Mouse (Mus musculus) limb, embryonic 10.5 days (tissue): ENCODE results near the gene Eid3. TPM values are rescaled to one million over a fixed set of nuclear protein-coding genes. Genes with fewer than 3 reads are reported as not detected.
A peak's percentile ranks its signal among the peaks of the same experiment; 100 is the strongest.

Experiments used
- DNase-seq: peaks from one replicate; pipeline ENCODE4 v3.0.0-alpha.2; 2017; ENCODE audit warnings: low spot score
- H3K27ac ChIP-seq: fragments of 300-500 bp; sonication (generic); 2 replicates; pipeline ENCODE4 v1.5.1; 2016; ENCODE audit warnings: mild to moderate bottlenecking
- H3K27me3 ChIP-seq: fragments of 300-500 bp; sonication (generic); 2 replicates; pipeline ENCODE4 v1.6.1; 2016; ENCODE audit warnings: low read depth, mild to moderate bottlenecking; ENCODE audit not compliant: poor library complexity, severe bottlenecking
- H3K36me3 ChIP-seq: fragments of 300-500 bp; sonication (generic); 2 replicates; pipeline ENCODE4 v1.6.1; 2016; ENCODE audit warnings: mild to moderate bottlenecking, moderate library complexity
- H3K4me1 ChIP-seq: fragments of 300-500 bp; sonication (generic); 2 replicates; pipeline ENCODE4 v1.6.1; 2016
- H3K4me3 ChIP-seq: fragments of 300-500 bp; sonication (generic); 2 replicates; pipeline ENCODE4 v1.5.1; 2016; ENCODE audit warnings: mild to moderate bottlenecking, moderate library complexity
- H3K9me3 ChIP-seq: fragments of 300-500 bp; sonication (generic); replicated peaks from 2 replicates; pipeline ENCODE4 v1.6.1; 2016; ENCODE audit warnings: mild to moderate bottlenecking
- WGBS: fragments of 180-500 bp; shearing (Covaris S2); methylation state at CpG from one replicate; pipeline ENCODE4 v1.1.7; 2016; 5-methylcytosine and 5-hydroxymethylcytosine counted together
- polyA plus RNA-seq: library from polyadenylated mRNA; unstranded; fragments of >200 nt; fragmentation: Nextera tagmentation; extraction: Ambion mirVana; gene quantifications from 2 replicates; pipeline ENCODE4 v1.2.1, GENCODE M21; 2016

Gene Eid3
- 0.56 and 0.63 TPM in 2 replicates for polyA plus RNA-seq

- Histone ChIP-seq H3K9me3 (no peaks in the 10 kb centered on the region), H3K27me3 (no peaks in the 10 kb centered on the region), H3K27ac (no peak within 1 kb of the TSS), H3K4me3 (no peak within 1 kb of the TSS), H3K36me3 (peaks cover 95% of the 10 kb centered on the region), H3K4me1 (peaks cover 18% of the 10 kb centered on the region)
- WGBS: 72% methylated on average over 9 of the region's 9 CpGs
- no peak for DNase-seq
Observed at GRCm38 (mm10) chr10:82866356-82866755, at the start of gene Eid3. Gene Eid3, plus strand, starts transcription at chr10:82866626.

- Histone ChIP-seq H3K9me3 (no peaks in the 10 kb centered on the region), H3K4me3 (no peak overlapping the region), H3K4me1 (peaks cover 13% of the 10 kb centered on the region), H3K36me3 (no peaks in the 10 kb centered on the region), H3K27ac (no peak overlapping the region), H3K27me3 (no peaks in the 10 kb centered on the region)
- no peak for DNase-seq
- WGBS: 96% methylated on average over 3 of the region's 3 CpGs
Observed at GRCm38 (mm10) chr10:82817514-82817913, 48.9 kb upstream of the Eid3 start.

GRCm38 (mm10) chr10:82817936-82818335 lies 48.5 kb upstream of the Eid3 start:
- peaks cover 15% of the 10 kb centered on the region for H3K4me1 ChIP-seq

GRCm38 (mm10) chr10:82818661-82819060 lies 47.8 kb upstream of the Eid3 start:
- 84% methylated on average over 6 of the region's 6 CpGs for WGBS
- Histone ChIP-seq H3K27ac (no peak overlapping the region), H3K4me3 (no peak overlapping the region), H3K27me3 (no peaks in the 10 kb centered on the region), H3K9me3 (no peaks in the 10 kb centered on the region), H3K4me1 (peaks cover 22% of the 10 kb centered on the region), H3K36me3 (no peaks in the 10 kb centered on the region)
- DNase-seq: no peak

More at GRCm38 (mm10) chr10:82817936-82818335, 48.5 kb upstream of the Eid3 start:
- H3K9me3 ChIP-seq: no peaks in the 10 kb centered on the region
- no peak overlapping the region for H3K27ac ChIP-seq
- 84% methylated on average over 9 of the region's 9 CpGs for WGBS
- no peak for DNase-seq
- no peak overlapping the region for H3K4me3 ChIP-seq
- no peaks in the 10 kb centered on the region for H3K36me3 ChIP-seq
- H3K27me3 ChIP-seq: no peaks in the 10 kb centered on the region

- Histone ChIP-seq H3K9me3 (no peaks in the 10 kb centered on the region), H3K27ac (0 out of 2 replicates have a peak overlapping the region, but pooled peaks have one; percentile 5), H3K27me3 (no peaks in the 10 kb centered on the region), H3K4me1 (peaks cover 11% of the 10 kb centered on the region), H3K36me3 (no peaks in the 10 kb centered on the region), H3K4me3 (no peak overlapping the region)
- 71% methylated on average over 14 of the region's 14 CpGs for whole genome bisulfite sequencing
- no peak for DNase-seq
Observed at GRCm38 (mm10) chr10:82823108-82823778, 43.2 kb upstream of the Eid3 start.

GRCm38 (mm10) chr10:82823779-82824177 lies 42.6 kb upstream of the Eid3 start:
- Histone ChIP-seq H3K4me3 (no peak overlapping the region), H3K4me1 (peaks cover 11% of the 10 kb centered on the region), H3K36me3 (no peaks in the 10 kb centered on the region), H3K27ac (0 out of 2 replicates have a peak overlapping the region, but pooled peaks have one; percentile 5), H3K9me3 (no peaks in the 10 kb centered on the region), H3K27me3 (no peaks in the 10 kb centered on the region)
- WGBS: 54% methylated on average over 5 of the region's 5 CpGs
- no peak for DNase-seq

- H3K4me1 ChIP-seq: peaks cover 11% of the 10 kb centered on the region
- H3K9me3 ChIP-seq: no peaks in the 10 kb centered on the region
- H3K36me3 ChIP-seq: no peaks in the 10 kb centered on the region
- 66% methylated on average over 10 of the region's 10 CpGs for WGBS
- H3K27ac ChIP-seq: no peak overlapping the region
- no peak for DNase-seq
- no peaks in the 10 kb centered on the region for H3K27me3 ChIP-seq
- no peak overlapping the region for H3K4me3 ChIP-seq
Observed at GRCm38 (mm10) chr10:82824541-82824940, 41.9 kb upstream of the Eid3 start.

- peak overlapping the region; percentile 33; the same call in 1 of the 2 replicates for H3K27ac ChIP-seq
- H3K4me3 ChIP-seq: no peak overlapping the region
- 48% methylated on average over 6 of the region's 6 CpGs for WGBS
- no peak for DNase-seq
- H3K36me3 ChIP-seq: no peaks in the 10 kb centered on the region
- peaks cover 11% of the 10 kb centered on the region for H3K4me1 ChIP-seq
- H3K27me3 ChIP-seq: no peaks in the 10 kb centered on the region
- H3K9me3 ChIP-seq: no peaks in the 10 kb centered on the region
Observed at GRCm38 (mm10) chr10:82826516-82826915, 39.9 kb upstream of the Eid3 start.

- Histone ChIP-seq H3K36me3 (no peaks in the 10 kb centered on the region), H3K27ac (no peak within 1 kb of the TSS)
- WGBS: 57% methylated on average over 9 of the region's 9 CpGs
Observed at GRCm38 (mm10) chr10:82833926-82834325, 32.5 kb upstream of the Eid3 start, which contains the start of gene Txnrd1. Gene Txnrd1, plus strand, starts transcription at chr10:82833951.

GRCm38 (mm10) chr10:82835898-82836297 lies 30.5 kb upstream of the Eid3 start:
- Histone ChIP-seq H3K27me3 (no peaks in the 10 kb centered on the region), H3K4me3 (no peak overlapping the region), H3K36me3 (no peaks in the 10 kb centered on the region), H3K4me1 (peaks cover 6% of the 10 kb centered on the region; the same call in 1 of the 2 replicates), H3K9me3 (no peaks in the 10 kb centered on the region), H3K27ac (no peak overlapping the region)
- WGBS: 80% methylated on average over 3 of the region's 3 CpGs
- no peak for DNase-seq

More at GRCm38 (mm10) chr10:82833926-82834325, 32.5 kb upstream of the Eid3 start, which contains the start of gene Txnrd1:
- no peaks in the 10 kb centered on the region for H3K27me3 ChIP-seq
- H3K4me3 ChIP-seq: no peak within 1 kb of the TSS
- DNase-seq: no peak
- H3K9me3 ChIP-seq: no peaks in the 10 kb centered on the region
- H3K4me1 ChIP-seq: peaks cover 6% of the 10 kb centered on the region; the same call in 1 of the 2 replicates

- peaks cover 6% of the 10 kb centered on the region; the same call in 1 of the 2 replicates for H3K4me1 ChIP-seq
- no peaks in the 10 kb centered on the region for H3K27me3 ChIP-seq
- DNase-seq: no peak
- no peak overlapping the region for H3K4me3 ChIP-seq
- 92% methylated on average over 7 of the region's 7 CpGs for WGBS
- H3K36me3 ChIP-seq: no peaks in the 10 kb centered on the region
- no peak overlapping the region for H3K27ac ChIP-seq
- H3K9me3 ChIP-seq: no peaks in the 10 kb centered on the region
Observed at GRCm38 (mm10) chr10:82838390-82838789, 28.0 kb upstream of the Eid3 start.

GRCm38 (mm10) chr10:82844090-82844489 lies 22.3 kb upstream of the Eid3 start:
- Histone ChIP-seq H3K27ac (no peak overlapping the region), H3K27me3 (no peaks in the 10 kb centered on the region), H3K4me3 (no peak overlapping the region), H3K36me3 (no peaks in the 10 kb centered on the region), H3K4me1 (no peaks in the 10 kb centered on the region), H3K9me3 (no peaks in the 10 kb centered on the region)
- no peak for DNase-seq
- WGBS: 66% methylated on average over 6 of the region's 6 CpGs

- H3K36me3 ChIP-seq: no peaks in the 10 kb centered on the region
- H3K27me3 ChIP-seq: no peaks in the 10 kb centered on the region
- no peak overlapping the region for H3K4me3 ChIP-seq
- no peak for DNase-seq
- H3K27ac ChIP-seq: no peak overlapping the region
- no peaks in the 10 kb centered on the region for H3K9me3 ChIP-seq
- H3K4me1 ChIP-seq: peaks cover 2% of the 10 kb centered on the region
- WGBS: 86% methylated on average over 8 of the region's 8 CpGs
Observed at GRCm38 (mm10) chr10:82844731-82845130, 21.7 kb upstream of the Eid3 start.
